Mouse (Mus musculus) heart, postnatal 0 days (tissue): ENCODE measurements around the gene Cdk10.

ENCODE experiments used
- CTCF ChIP-seq: IDR thresholded peaks from 2 replicates; pipeline ENCODE4 v1.5.1; 2016; ENCODE audit warnings: antibody characterized with exemption, control low read depth, low read depth
- EP300 ChIP-seq: IDR thresholded peaks from 2 replicates; pipeline ENCODE4 v1.6.1; 2016; ENCODE audit warnings: antibody characterized with exemption, low read depth

DNA sequence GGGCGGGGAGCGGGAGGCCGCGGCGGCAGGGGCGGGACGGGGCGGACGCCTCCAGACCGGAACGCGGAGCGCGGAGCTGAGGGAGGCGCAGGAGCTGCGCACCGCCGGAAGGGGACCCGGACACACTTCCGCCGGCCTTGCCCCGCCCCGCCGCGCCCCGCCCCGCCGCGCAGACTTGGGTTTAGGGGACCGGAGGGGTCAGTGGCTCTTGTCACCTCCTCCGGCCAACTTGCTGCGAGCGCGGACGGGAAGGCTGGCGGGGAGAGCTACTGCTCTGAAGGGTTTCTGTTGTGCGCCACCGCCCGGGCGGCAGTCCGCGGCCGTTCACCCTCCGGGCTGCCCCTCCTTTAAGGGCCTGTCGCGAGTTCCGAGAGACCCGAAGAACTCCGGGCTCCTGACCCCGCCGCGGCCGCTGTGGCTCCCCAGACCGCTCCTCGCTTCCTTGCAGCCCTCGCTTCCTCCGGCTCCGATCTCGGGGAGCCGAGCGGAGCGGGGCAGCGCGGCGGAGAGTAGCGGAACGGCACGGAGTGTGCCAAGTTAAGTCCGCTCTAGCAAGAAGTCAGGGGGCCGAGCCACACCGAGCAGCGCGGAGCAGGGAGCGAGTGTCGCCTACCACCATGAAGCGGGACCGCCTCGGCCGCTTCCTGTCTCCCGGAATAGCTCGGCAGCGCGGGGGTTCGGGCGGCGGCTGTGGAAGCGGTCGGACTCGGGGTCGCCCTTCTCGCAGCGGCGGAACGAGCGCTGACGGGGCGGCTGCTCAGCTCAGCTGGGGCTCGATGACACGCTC, 29.6 kb downstream of the Cdk10 start, which contains the start of the genes Zfp276 and Vps9d1:
- TF ChIP-seq CTCF (no peak), EP300 (no peak)
